Mouse (Mus musculus): ENCODE results near the gene Acap2.

DNA sequence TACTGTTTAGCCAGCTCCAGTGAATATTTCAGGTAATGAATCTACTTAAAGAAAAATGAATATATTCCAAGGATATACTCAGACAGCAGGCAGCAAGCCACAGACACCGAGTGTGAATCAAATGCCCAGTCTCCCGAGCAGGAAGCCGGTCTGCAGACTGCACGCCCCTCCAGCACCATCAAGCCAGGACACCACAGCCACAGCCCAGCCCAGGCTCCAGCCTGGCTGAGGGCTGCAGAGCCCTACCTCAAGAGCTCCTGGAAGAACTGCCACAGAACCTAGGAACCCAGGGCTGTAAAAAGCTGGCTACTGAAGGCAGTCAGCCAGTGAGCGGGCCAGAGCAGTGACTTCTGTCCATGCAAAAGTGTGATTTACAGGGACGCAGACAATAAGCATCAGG, 148.2 kb downstream of the Acap2 start:
- no peak for TF ChIP-seq CTCF (IDR thresholded peaks at IDR 0.05; ENCODE audit: low read depth)
- TF ChIP-seq EP300 (IDR thresholded peaks at IDR 0.05; ENCODE audit: low read depth): no peak

All from liver, embryonic 14.5 days (tissue).